Mouse (Mus musculus): ENCODE data around the gene Fscn2. TPM values are rescaled to one million over a fixed set of nuclear protein-coding genes. Genes with fewer than 3 reads are reported as not detected.
"Not testable (repeated sequence)": the region's sequence is repeated elsewhere in the genome, so short reads cannot be mapped to it uniquely, and the experiment has no call there.

Fscn2 gene
- polyA plus RNA-seq, 1 experiment from 2014 or later: 0.80 TPM

GRCm38 (mm10) chr11:120397602-120398001 lies 36.3 kb downstream of the Fscn2 start:
- Histone ChIP-seq H3K4me3 (replicated peaks; ENCODE audit: low read length) (no peak overlapping the region), H3K4me2 (ENCODE audit: low read depth, low read length) (no peak overlapping the region), H3K27ac (ENCODE audit: low read length) (no peak overlapping the region), H3K36me3 (ENCODE audit: control insufficient read depth, insufficient read depth, low read length) (peaks cover 17% of the 10 kb centered on the region; the same call in 1 of the 2 replicates), H3K9ac (ENCODE audit: low read length) (no peak overlapping the region), H3K9me3 (replicated peaks; ENCODE audit: control insufficient read depth, low read length) (no peaks in the 10 kb centered on the region), H3K4me1 (ENCODE audit: control insufficient read depth, insufficient read depth, low read length) (no peaks in the 10 kb centered on the region), H3K27me3 (ENCODE audit: control insufficient read depth, insufficient read depth, low read length) (no peaks in the 10 kb centered on the region)
- no peak for ATAC-seq (ENCODE audit: insufficient read depth, low FRiP score)
- 83% methylated on average over 2 of the region's 2 CpGs for WGBS

DNA sequence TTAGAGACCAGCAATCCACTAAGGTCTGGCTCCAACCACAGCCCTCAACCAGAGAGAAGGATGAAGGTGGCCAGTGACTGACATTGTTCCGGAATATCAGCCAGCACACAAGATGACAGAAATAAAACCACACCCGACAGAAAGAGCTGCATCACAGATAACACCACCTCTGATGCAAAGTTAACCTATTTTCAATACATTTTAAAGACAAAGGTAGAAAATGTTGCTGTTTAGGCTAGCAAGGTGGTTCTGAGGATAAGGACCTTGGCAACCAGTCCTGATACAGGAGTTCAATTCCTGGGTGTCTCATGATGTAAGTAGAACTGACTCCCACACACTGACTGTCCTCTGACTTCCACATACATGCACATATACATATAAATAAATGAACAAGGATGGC lies 38.0 kb downstream of the Fscn2 start:
- Histone ChIP-seq H3K27ac (ENCODE audit: low read length) (no peak overlapping the region), H3K4me3 (replicated peaks; ENCODE audit: low read length) (no peak overlapping the region), H3K27me3 (ENCODE audit: control insufficient read depth, insufficient read depth, low read length) (no peaks in the 10 kb centered on the region), H3K4me1 (ENCODE audit: control insufficient read depth, insufficient read depth, low read length) (no peaks in the 10 kb centered on the region), H3K9me3 (replicated peaks; ENCODE audit: control insufficient read depth, low read length) (no peaks in the 10 kb centered on the region), H3K9ac (ENCODE audit: low read length) (no peak overlapping the region), H3K36me3 (ENCODE audit: control insufficient read depth, insufficient read depth, low read length) (peaks cover 11% of the 10 kb centered on the region; the same call in 1 of the 2 replicates), H3K4me2 (ENCODE audit: low read depth, low read length) (no peak overlapping the region)
- WGBS: 90% methylated on average over 2 of the region's 2 CpGs
- no peak for ATAC-seq (ENCODE audit: insufficient read depth, low FRiP score)

DNA sequence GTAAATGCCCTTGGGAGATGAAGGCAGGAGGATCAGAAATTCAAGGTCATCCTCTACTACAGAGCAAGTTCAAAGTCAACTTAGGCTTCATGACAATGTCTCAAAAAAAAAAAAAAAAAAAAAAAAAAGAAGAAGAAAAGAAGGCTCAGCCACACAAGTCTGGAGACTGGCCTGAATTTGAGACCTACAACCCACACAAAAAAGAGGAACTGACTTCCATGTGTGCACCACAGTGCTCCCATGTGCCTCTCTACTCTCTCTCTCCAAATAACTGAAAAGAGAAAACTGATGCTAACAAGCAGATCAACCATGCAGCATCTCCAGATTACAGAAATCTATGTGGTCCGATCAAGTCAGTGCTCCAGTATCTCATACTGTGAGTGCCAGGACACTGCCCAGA lies 43.5 kb downstream of the Fscn2 start:
- 97% methylated on average over 1 of the region's 1 CpGs for WGBS
- no peak overlapping the region for H3K27ac ChIP-seq (ENCODE audit: low read length)
- H3K9ac ChIP-seq (ENCODE audit: low read length): no peak overlapping the region
- peaks cover 21% of the 10 kb centered on the region for H3K36me3 ChIP-seq (ENCODE audit: control insufficient read depth, insufficient read depth, low read length)
- no peaks in the 10 kb centered on the region for H3K9me3 ChIP-seq (replicated peaks; ENCODE audit: control insufficient read depth, low read length)
- ATAC-seq (ENCODE audit: insufficient read depth, low FRiP score): no peak
- no peak overlapping the region for H3K4me2 ChIP-seq (ENCODE audit: low read depth, low read length)
- H3K4me1 ChIP-seq (ENCODE audit: control insufficient read depth, insufficient read depth, low read length): no peaks in the 10 kb centered on the region
- no peak overlapping the region for H3K4me3 ChIP-seq (replicated peaks; ENCODE audit: low read length)
- H3K27me3 ChIP-seq (ENCODE audit: control insufficient read depth, insufficient read depth, low read length): no peaks in the 10 kb centered on the region

DNA sequence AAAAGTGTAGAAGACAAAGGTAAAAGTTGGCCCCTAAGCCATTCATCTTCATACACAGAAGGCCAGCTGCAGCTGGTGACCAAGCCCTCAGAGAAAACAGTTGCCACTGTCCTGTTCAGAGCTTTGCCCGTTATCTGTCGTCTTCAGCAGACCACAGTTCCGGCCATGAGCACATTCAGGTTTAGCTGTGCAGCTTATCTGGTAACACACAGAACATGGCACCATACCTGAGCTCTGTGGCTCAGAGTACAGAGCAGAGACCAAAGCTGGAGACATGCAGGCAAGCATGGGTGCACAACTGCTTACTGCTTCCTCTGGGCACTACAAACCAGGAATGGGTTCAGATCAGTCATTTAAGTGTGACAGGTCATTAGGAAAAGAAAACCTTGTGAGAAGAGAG lies 44.5 kb downstream of the Fscn2 start:
- no peak overlapping the region for H3K4me3 ChIP-seq (replicated peaks; ENCODE audit: low read length)
- no peaks in the 10 kb centered on the region for H3K4me1 ChIP-seq (ENCODE audit: control insufficient read depth, insufficient read depth, low read length)
- no peak overlapping the region for H3K9ac ChIP-seq (ENCODE audit: low read length)
- no peaks in the 10 kb centered on the region for H3K9me3 ChIP-seq (replicated peaks; ENCODE audit: control insufficient read depth, low read length)
- no peaks in the 10 kb centered on the region for H3K27me3 ChIP-seq (ENCODE audit: control insufficient read depth, insufficient read depth, low read length)
- no peak overlapping the region for H3K27ac ChIP-seq (ENCODE audit: low read length)
- ATAC-seq (ENCODE audit: insufficient read depth, low FRiP score): no peak
- 90% methylated on average over 3 of the region's 3 CpGs for WGBS
- peaks cover 23% of the 10 kb centered on the region for H3K36me3 ChIP-seq (ENCODE audit: control insufficient read depth, insufficient read depth, low read length)
- H3K4me2 ChIP-seq (ENCODE audit: low read depth, low read length): no peak overlapping the region

GRCm38 (mm10) chr11:120406445-120406844 lies 45.1 kb downstream of the Fscn2 start:
- Histone ChIP-seq H3K36me3 (ENCODE audit: control insufficient read depth, insufficient read depth, low read length) (peaks cover 29% of the 10 kb centered on the region), H3K27ac (ENCODE audit: low read length) (no peak overlapping the region), H3K4me3 (replicated peaks; ENCODE audit: low read length) (no peak overlapping the region), H3K27me3 (ENCODE audit: control insufficient read depth, insufficient read depth, low read length) (no peaks in the 10 kb centered on the region), H3K9ac (ENCODE audit: low read length) (no peak overlapping the region), H3K4me2 (ENCODE audit: low read depth, low read length) (no peak overlapping the region), H3K4me1 (ENCODE audit: control insufficient read depth, insufficient read depth, low read length) (no peaks in the 10 kb centered on the region), H3K9me3 (replicated peaks; ENCODE audit: control insufficient read depth, low read length) (no peaks in the 10 kb centered on the region)
- 89% methylated on average over 1 of the region's 1 CpGs for WGBS
- ATAC-seq (ENCODE audit: insufficient read depth, low FRiP score): no peak

GRCm38 (mm10) chr11:120413621-120414020 lies 52.3 kb downstream of the Fscn2 start:
- H3K4me3 ChIP-seq (replicated peaks; ENCODE audit: low read length); H3K9ac ChIP-seq (ENCODE audit: low read length); H3K4me1 ChIP-seq (ENCODE audit: control insufficient read depth, insufficient read depth, low read length); H3K27ac ChIP-seq (ENCODE audit: low read length); H3K4me2 ChIP-seq (ENCODE audit: low read depth, low read length); ATAC-seq (ENCODE audit: insufficient read depth, low FRiP score); H3K9me3 ChIP-seq (replicated peaks; ENCODE audit: control insufficient read depth, low read length); H3K27me3 ChIP-seq (ENCODE audit: control insufficient read depth, insufficient read depth, low read length): not testable (repeated sequence)
- 95% methylated on average over 7 of the region's 10 CpGs for WGBS
- H3K36me3 ChIP-seq (ENCODE audit: control insufficient read depth, insufficient read depth, low read length): peaks cover 43% of the 10 kb centered on the region

Small RNA genes within 50 kb of the gene (microRNA-seq; reads per million reads assigned to microRNA genes)
- gene Gm23419 (not detected), gene Mir6935 (3.3 reads per million, percentile 19 among the genes with 10 or more reads in this experiment)

Other genes with a start within 250 kb of the Fscn2 start
- gene Slc38a10, start 210.2 kb upstream of the Fscn2 start, polyA plus RNA-seq (2015; fragmentation: Nextera tagmentation; extraction: Ambion mirVana): 95.9 and 99.2 TPM in 2 replicates
- gene Bahcc1, start 128.6 kb upstream of the Fscn2 start, polyA plus RNA-seq (2015; fragmentation: Nextera tagmentation; extraction: Ambion mirVana): 4.5 and 5.6 TPM in 2 replicates
- 2,700 and 3,060 TPM in 2 replicates for gene Actg1, start 13.0 kb upstream of the Fscn2 start, polyA plus RNA-seq (2015; fragmentation: Nextera tagmentation; extraction: Ambion mirVana)
- gene Faap100, start 17.2 kb downstream of the Fscn2 start, polyA plus RNA-seq (2015; fragmentation: Nextera tagmentation; extraction: Ambion mirVana): 34.5 and 36.1 TPM in 2 replicates
- 22.8 and 23.5 TPM in 2 replicates for gene Nploc4, start 76.2 kb downstream of the Fscn2 start, polyA plus RNA-seq (2015; fragmentation: Nextera tagmentation; extraction: Ambion mirVana)
- gene Tspan10, start 81.1 kb downstream of the Fscn2 start, polyA plus RNA-seq (2015; fragmentation: Nextera tagmentation; extraction: Ambion mirVana): not detected in 2 replicates
- 0.30 and 0.57 TPM in 2 replicates for gene Pde6g, start 92.0 kb downstream of the Fscn2 start, polyA plus RNA-seq (2015; fragmentation: Nextera tagmentation; extraction: Ambion mirVana)
- 14.0 TPM in 2 replicates for gene Oxld1, start 96.5 kb downstream of the Fscn2 start, polyA plus RNA-seq (2015; fragmentation: Nextera tagmentation; extraction: Ambion mirVana)
- 28.9 and 33.7 TPM in 2 replicates for gene Ccdc137, start 96.6 kb downstream of the Fscn2 start, polyA plus RNA-seq (2015; fragmentation: Nextera tagmentation; extraction: Ambion mirVana)
- 35.6 and 38.1 TPM in 2 replicates for gene Arl16, start 106.1 kb downstream of the Fscn2 start, polyA plus RNA-seq (2015; fragmentation: Nextera tagmentation; extraction: Ambion mirVana)
- 140 and 145 TPM in 2 replicates for gene Mrpl12, start 123.1 kb downstream of the Fscn2 start, polyA plus RNA-seq (2015; fragmentation: Nextera tagmentation; extraction: Ambion mirVana)
- gene Slc25a10, start 130.3 kb downstream of the Fscn2 start, polyA plus RNA-seq (2015; fragmentation: Nextera tagmentation; extraction: Ambion mirVana): 73.9 and 75.8 TPM in 2 replicates
- 2.2 and 3.0 TPM in 2 replicates for gene Gcgr, start 169.2 kb downstream of the Fscn2 start, polyA plus RNA-seq (2015; fragmentation: Nextera tagmentation; extraction: Ambion mirVana)
- 152 and 171 TPM in 2 replicates for gene Mcrip1, start 188.2 kb downstream of the Fscn2 start, polyA plus RNA-seq (2015; fragmentation: Nextera tagmentation; extraction: Ambion mirVana)
- 2.9 TPM in 1 of 2 replicates, not detected in the other for gene Ppp1r27, start 189.6 kb downstream of the Fscn2 start, polyA plus RNA-seq (2015; fragmentation: Nextera tagmentation; extraction: Ambion mirVana)
- 1,026 and 1,183 TPM in 2 replicates for gene P4hb, start 211.7 kb downstream of the Fscn2 start, polyA plus RNA-seq (2015; fragmentation: Nextera tagmentation; extraction: Ambion mirVana)
- 543 and 584 TPM in 2 replicates for gene Arhgdia, start 220.1 kb downstream of the Fscn2 start, polyA plus RNA-seq (2015; fragmentation: Nextera tagmentation; extraction: Ambion mirVana)
- gene Alyref, start 236.8 kb downstream of the Fscn2 start, polyA plus RNA-seq (2015; fragmentation: Nextera tagmentation; extraction: Ambion mirVana): 37.0 and 55.5 TPM in 2 replicates
- 176 and 181 TPM in 2 replicates for gene Anapc11, start 236.9 kb downstream of the Fscn2 start, polyA plus RNA-seq (2015; fragmentation: Nextera tagmentation; extraction: Ambion mirVana)
- gene Npb, start 246.9 kb downstream of the Fscn2 start, polyA plus RNA-seq (2015; fragmentation: Nextera tagmentation; extraction: Ambion mirVana): 14.9 and 19.1 TPM in 2 replicates